Mouse (Mus musculus) forebrain, embryonic 13.5 days (tissue): ENCODE measurements at regions not wholly inside any gene's neighbourhood (a gene's known extent, or its start where the extent isn't known, plus 50 kb on each side); places are given as distances from the start of the nearest gene placed in this dataset.

ENCODE experiments used
- ATAC-seq: fragments of 200-750 bp; cut with Nextera tagmentation; 2 replicates; pipeline ENCODE4 v1.8.0; 2017
- H3K27ac ChIP-seq: fragments of 300-500 bp; sonication (generic); 2 replicates; pipeline ENCODE4 v1.5.1; 2015; ENCODE audit warnings: inconsistent platforms, mild to moderate bottlenecking, moderate library complexity
- H3K27me3 ChIP-seq: fragments of 300-500 bp; sonication (generic); 2 replicates; pipeline ENCODE4 v1.6.1; 2015; ENCODE audit warnings: mild to moderate bottlenecking, inconsistent platforms
- H3K36me3 ChIP-seq: fragments of 300-500 bp; sonication (generic); 2 replicates; pipeline ENCODE4 v1.6.1; 2015; ENCODE audit warnings: mild to moderate bottlenecking, inconsistent platforms; ENCODE audit not compliant: poor library complexity, severe bottlenecking
- H3K4me1 ChIP-seq: fragments of 300-500 bp; sonication (generic); 2 replicates; pipeline ENCODE4 v1.6.1; 2015; ENCODE audit warnings: inconsistent platforms
- H3K4me2 ChIP-seq: fragments of 300-500 bp; sonication (generic); 2 replicates; pipeline ENCODE4 v1.6.1; 2015; ENCODE audit warnings: inconsistent platforms, mild to moderate bottlenecking, moderate library complexity
- H3K4me3 ChIP-seq: fragments of 300-500 bp; sonication (generic); 2 replicates; pipeline ENCODE4 v1.5.1; 2015; ENCODE audit warnings: mild to moderate bottlenecking, inconsistent platforms
- H3K9ac ChIP-seq: fragments of 300-500 bp; sonication (generic); 2 replicates; pipeline ENCODE4 v1.6.1; 2015; ENCODE audit warnings: mild to moderate bottlenecking, inconsistent platforms
- H3K9me3 ChIP-seq: fragments of 300-500 bp; sonication (generic); replicated peaks from 2 replicates; pipeline ENCODE4 v1.6.1; 2016; ENCODE audit warnings: inconsistent platforms
- WGBS: fragments of 180-500 bp; shearing (Covaris S2); methylation state at CpG from one replicate; pipeline ENCODE4 v1.1.7; 2015; 5-methylcytosine and 5-hydroxymethylcytosine counted together

DNA sequence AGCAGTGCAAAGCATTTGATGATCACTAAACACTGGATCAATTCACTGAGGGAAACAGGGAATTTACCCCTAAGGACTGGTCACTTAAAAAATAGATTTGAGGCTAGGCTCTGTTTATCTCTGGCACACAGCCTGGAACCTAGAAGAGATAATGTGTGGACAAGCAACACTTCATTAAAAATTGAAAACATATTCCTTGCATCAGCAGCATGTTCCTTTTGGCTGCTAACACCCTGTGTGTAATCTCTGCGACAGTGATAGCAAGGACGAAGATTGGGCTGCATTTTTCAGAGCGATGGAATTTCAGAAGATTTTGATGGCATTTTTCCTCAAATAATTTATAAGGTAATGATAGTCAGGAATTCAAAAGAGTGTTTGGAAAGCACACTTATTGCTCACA, 310.9 kb downstream of the Nova1 start:
- no peak for ATAC-seq
- WGBS: 93% methylated on average over 3 of the region's 3 CpGs

DNA sequence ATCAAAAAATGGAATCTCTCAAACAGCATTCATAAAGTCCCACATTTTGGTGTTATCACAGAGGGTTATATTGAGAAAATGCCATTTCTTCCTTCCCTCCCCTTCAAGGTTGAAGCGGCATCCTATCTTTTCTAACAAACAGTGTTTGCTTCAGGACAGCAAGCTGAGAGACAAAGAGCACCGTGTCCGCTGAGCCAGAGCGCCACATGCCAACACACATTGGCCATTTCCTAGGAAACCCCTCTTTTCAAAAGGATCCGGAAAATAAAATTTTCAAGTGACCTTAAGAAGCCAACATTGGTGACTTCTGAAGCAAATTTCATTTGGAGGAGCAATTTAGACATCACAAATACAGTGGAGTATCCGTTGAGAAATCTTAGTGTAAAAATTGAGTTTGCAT, 326.3 kb downstream of the Nova1 start:
- H3K4me3 ChIP-seq: no peak overlapping the region
- no peak overlapping the region for H3K27ac ChIP-seq
- H3K27me3 ChIP-seq: no peaks in the 10 kb centered on the region
- no peak for ATAC-seq
- H3K9ac ChIP-seq: no peak overlapping the region
- no peak overlapping the region for H3K4me2 ChIP-seq
- no peaks in the 10 kb centered on the region for H3K4me1 ChIP-seq
- 73% methylated on average over 6 of the region's 6 CpGs for WGBS
- no peaks in the 10 kb centered on the region for H3K9me3 ChIP-seq
- no peaks in the 10 kb centered on the region for H3K36me3 ChIP-seq

More for the DNA sequence above, 310.9 kb downstream of the Nova1 start:
- Histone ChIP-seq H3K27ac (no peak overlapping the region), H3K36me3 (no peaks in the 10 kb centered on the region), H3K9ac (no peak overlapping the region), H3K4me1 (no peaks in the 10 kb centered on the region), H3K27me3 (no peaks in the 10 kb centered on the region), H3K4me3 (no peak overlapping the region), H3K4me2 (no peak overlapping the region), H3K9me3 (no peaks in the 10 kb centered on the region)

DNA sequence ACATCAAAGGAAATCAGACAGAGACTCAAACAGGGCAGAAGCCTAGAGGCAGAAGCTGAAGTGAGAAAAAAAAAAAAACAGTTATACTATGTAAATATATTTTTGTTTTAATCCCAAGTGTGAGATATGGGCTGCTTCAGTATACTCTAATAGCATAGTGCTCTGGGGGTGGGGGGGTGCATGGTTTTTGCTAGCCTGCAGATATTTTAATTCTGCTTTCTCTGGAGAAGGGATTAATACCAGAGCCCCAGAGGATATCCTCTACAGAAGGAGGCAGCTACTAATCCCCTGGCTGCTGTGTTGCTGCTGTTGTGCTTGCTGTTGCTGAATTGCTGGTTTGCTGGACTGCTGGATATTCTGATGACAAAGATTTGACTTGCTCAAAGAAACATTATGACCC, 367.8 kb downstream of the Nova1 start:
- H3K4me3 ChIP-seq: no peak overlapping the region
- no peaks in the 10 kb centered on the region for H3K4me1 ChIP-seq
- no peak overlapping the region for H3K4me2 ChIP-seq
- H3K9ac ChIP-seq: no peak overlapping the region
- no peaks in the 10 kb centered on the region for H3K9me3 ChIP-seq
- no peaks in the 10 kb centered on the region for H3K27me3 ChIP-seq
- H3K36me3 ChIP-seq: no peaks in the 10 kb centered on the region
- H3K27ac ChIP-seq: no peak overlapping the region
- no peak for ATAC-seq

DNA sequence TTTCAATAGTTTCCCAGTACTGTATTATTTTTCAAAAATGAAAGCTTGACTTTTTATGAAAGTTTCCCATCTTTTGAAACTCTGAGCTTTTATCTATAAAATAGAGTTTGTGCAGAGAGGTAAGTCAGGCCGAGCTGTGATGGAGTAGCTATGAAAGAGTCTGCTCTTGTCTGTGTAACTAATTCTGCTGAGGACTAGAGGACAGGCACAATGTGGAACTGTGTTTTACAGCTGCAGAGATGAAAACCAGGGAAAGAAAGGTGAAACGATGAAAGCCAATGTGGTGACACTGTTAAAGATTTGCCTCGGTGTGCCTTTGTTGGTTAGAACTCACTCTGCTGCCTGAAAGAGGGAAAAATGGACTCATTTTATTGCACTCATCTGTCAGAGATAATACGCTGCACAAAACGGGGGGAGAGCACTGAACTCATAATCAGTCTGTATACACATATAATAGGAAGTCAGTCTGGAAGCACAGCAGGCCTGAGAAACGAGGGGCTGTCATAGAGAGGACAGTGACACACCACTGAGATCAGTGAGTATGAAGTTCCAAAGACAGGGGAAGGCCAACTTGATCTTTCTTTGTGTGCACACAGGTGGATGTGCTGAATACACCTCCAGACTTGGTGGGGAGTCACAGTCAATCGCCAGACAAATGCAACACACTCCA, 373.9 kb downstream of the Nova1 start:
- Histone ChIP-seq H3K9ac (no peak overlapping the region), H3K4me1 (no peaks in the 10 kb centered on the region), H3K36me3 (no peaks in the 10 kb centered on the region), H3K9me3 (no peaks in the 10 kb centered on the region), H3K4me2 (no peak overlapping the region), H3K27me3 (no peaks in the 10 kb centered on the region), H3K27ac (no peak overlapping the region), H3K4me3 (no peak overlapping the region)
- WGBS: 67% methylated on average over 7 of the region's 7 CpGs
- ATAC-seq: peak; percentile 69; the same call in 1 of the 2 replicates

DNA sequence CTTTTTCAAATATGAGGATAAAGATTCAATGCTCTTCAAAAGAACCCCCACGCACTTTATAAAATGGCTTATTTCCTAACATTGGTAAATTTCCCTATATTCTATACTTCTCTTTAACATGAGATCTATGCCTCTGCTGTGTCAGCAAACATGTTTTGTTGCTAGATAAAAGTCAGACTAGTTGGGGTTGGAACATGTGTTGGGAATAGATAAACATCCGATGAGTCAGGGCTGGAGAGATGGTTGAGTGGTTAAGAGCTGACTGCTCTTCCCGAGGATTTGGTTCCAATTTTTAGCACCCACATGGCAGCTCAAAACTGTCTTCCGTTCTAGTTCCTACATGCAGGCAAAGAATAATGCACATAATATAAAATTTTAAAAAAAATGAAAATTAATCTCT, 399.1 kb downstream of the Nova1 start:
- Histone ChIP-seq H3K4me2 (no peak overlapping the region), H3K4me3 (no peak overlapping the region), H3K4me1 (no peaks in the 10 kb centered on the region), H3K9ac (no peak overlapping the region), H3K27me3 (no peaks in the 10 kb centered on the region), H3K27ac (no peak overlapping the region), H3K36me3 (no peaks in the 10 kb centered on the region), H3K9me3 (no peaks in the 10 kb centered on the region; the same call in 1 of the 2 replicates)
- ATAC-seq: no peak
- WGBS: 91% methylated on average over 4 of the region's 4 CpGs

DNA sequence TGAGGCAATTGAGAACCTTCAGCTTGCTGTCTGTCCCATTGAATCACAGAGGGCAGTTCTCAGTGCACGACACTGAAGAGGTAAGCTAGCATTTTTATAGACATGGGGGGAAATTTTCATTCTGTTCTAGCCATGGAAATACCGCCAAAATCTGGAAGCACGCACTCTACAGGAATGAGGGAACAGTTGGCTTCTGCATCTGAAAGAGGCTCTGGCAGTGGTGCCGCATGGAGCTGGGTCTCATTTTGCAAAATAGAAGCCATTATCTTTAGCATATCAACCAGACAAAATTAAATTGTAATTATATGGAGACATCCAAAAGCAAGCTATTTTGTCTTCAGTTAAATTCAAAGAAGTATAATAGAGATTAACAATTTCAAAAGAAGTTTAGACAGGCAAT, 399.7 kb downstream of the Nova1 start:
- no peak overlapping the region for H3K9ac ChIP-seq
- no peaks in the 10 kb centered on the region for H3K36me3 ChIP-seq
- 79% methylated on average over 4 of the region's 4 CpGs for WGBS
- H3K9me3 ChIP-seq: no peaks in the 10 kb centered on the region; the same call in 1 of the 2 replicates
- H3K27me3 ChIP-seq: no peaks in the 10 kb centered on the region
- H3K4me3 ChIP-seq: no peak overlapping the region
- no peak overlapping the region for H3K4me2 ChIP-seq
- no peak for ATAC-seq
- no peak overlapping the region for H3K27ac ChIP-seq
- no peaks in the 10 kb centered on the region for H3K4me1 ChIP-seq

DNA sequence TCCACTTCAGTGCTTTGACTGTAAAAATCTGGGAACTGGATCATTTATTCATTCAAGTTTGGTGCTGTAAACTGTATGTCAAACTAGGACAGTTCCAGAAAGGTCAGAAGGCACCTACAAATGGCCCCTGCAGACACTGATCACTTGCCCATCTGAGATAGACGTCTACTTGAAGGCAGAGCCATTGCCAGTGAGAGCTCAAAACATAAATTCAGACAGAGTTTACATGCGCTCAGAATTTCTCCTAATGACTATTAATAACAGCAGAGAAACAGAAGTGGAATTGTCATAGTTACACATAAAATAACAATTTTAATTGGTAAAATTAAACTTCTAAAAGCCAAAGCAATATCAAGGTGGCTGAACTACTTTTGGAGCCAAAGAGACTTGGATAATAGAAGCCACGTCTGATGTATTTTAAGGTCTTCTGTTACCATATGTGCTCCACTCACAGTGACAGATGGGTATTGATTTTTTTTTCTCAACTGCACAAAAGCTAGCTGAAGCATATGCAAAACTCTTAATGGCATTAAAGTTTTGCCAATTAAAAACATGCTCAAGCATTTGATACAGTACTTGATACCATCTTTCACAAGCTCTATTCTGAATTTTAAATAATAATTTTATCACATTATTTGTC, 401.8 kb downstream of the Nova1 start:
- Histone ChIP-seq H3K4me1 (no peaks in the 10 kb centered on the region), H3K36me3 (no peaks in the 10 kb centered on the region), H3K9me3 (no peaks in the 10 kb centered on the region; the same call in 1 of the 2 replicates), H3K4me2 (no peak overlapping the region), H3K27ac (no peak overlapping the region), H3K9ac (no peak overlapping the region), H3K4me3 (no peak overlapping the region), H3K27me3 (no peaks in the 10 kb centered on the region)
- WGBS: 59% methylated on average over 3 of the region's 3 CpGs
- peak; percentile 77 for ATAC-seq

DNA sequence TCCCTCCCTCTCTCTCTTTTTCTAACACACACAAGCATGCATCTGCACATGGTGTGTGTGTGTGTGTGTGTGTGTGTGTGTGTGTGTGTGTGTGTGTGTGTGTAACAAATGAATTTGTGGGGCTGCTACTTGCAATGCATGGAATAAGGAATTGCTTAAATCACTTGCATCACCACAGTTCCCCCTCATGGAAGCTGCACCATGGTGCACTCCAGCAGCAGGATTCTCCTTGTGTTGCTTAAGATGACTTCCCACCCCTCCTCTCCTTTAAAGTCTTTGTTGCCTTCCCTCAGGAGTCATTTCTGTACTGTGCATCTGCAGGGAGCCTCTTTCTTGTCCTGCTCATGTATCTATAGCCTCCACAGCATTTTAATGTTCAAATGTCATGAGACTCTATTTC, 402.5 kb downstream of the Nova1 start:
- Histone ChIP-seq H3K36me3 (no peaks in the 10 kb centered on the region), H3K9me3 (no peaks in the 10 kb centered on the region; the same call in 1 of the 2 replicates), H3K27ac (no peak overlapping the region), H3K4me2 (no peak overlapping the region), H3K27me3 (no peaks in the 10 kb centered on the region), H3K4me3 (no peak overlapping the region), H3K9ac (no peak overlapping the region), H3K4me1 (no peaks in the 10 kb centered on the region)
- ATAC-seq: peak; percentile 24; the same call in 1 of the 2 replicates

DNA sequence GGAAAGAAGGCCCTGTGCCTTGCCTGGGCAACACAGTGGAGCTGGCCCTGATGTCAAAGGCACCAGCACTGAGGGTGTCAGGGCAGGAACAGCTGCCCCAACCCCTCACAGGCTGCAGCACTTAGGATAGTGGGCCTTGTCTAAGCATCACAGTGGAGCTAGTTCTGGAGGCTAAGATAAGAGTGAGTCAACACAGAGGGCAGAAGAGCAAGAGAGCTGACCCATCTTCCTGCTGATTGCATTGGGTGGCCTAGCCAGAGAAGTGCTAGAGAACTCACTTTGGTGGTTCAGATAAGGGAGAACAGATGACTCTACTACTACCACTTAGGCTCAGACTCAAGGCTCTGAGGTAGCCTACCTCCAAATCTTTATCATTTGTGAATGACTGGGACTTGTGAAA, 413.1 kb downstream of the Nova1 start:
- Histone ChIP-seq H3K36me3 (no peaks in the 10 kb centered on the region), H3K27me3 (no peaks in the 10 kb centered on the region), H3K4me3 (no peak overlapping the region), H3K27ac (no peak overlapping the region), H3K4me1 (no peaks in the 10 kb centered on the region), H3K9me3 (no peaks in the 10 kb centered on the region), H3K4me2 (no peak overlapping the region), H3K9ac (no peak overlapping the region)
- ATAC-seq: no peak

DNA sequence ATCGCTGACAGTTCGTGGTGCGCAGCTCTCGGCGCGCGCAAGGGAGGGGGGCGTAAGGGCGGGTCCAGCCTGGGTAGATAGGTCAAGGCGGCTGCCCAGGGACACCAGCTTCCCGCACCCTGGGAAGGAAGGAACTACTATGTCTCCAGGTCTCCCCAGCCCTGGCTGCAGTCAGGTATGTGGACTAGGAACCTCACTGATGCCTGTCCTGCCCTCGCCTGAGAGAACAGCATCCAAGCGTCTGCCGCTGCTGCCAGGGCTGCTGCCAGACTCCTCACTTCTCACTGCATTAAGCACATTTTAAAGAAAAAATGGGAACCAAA, 419.1 kb downstream of the Nova1 start:
- H3K4me2 ChIP-seq: peak overlapping the region; percentile 85
- H3K4me3 ChIP-seq: peak overlapping the region; percentile 52
- peak; percentile 80 for ATAC-seq
- no peaks in the 10 kb centered on the region; the same call in 1 of the 2 replicates for H3K4me1 ChIP-seq
- no peaks in the 10 kb centered on the region for H3K27me3 ChIP-seq
- H3K36me3 ChIP-seq: no peaks in the 10 kb centered on the region
- peak overlapping the region; percentile 48; the same call in 1 of the 2 replicates for H3K27ac ChIP-seq
- H3K9me3 ChIP-seq: no peaks in the 10 kb centered on the region
- peak overlapping the region; percentile 72 for H3K9ac ChIP-seq
- WGBS: 2% methylated on average over 14 of the region's 14 CpGs

DNA sequence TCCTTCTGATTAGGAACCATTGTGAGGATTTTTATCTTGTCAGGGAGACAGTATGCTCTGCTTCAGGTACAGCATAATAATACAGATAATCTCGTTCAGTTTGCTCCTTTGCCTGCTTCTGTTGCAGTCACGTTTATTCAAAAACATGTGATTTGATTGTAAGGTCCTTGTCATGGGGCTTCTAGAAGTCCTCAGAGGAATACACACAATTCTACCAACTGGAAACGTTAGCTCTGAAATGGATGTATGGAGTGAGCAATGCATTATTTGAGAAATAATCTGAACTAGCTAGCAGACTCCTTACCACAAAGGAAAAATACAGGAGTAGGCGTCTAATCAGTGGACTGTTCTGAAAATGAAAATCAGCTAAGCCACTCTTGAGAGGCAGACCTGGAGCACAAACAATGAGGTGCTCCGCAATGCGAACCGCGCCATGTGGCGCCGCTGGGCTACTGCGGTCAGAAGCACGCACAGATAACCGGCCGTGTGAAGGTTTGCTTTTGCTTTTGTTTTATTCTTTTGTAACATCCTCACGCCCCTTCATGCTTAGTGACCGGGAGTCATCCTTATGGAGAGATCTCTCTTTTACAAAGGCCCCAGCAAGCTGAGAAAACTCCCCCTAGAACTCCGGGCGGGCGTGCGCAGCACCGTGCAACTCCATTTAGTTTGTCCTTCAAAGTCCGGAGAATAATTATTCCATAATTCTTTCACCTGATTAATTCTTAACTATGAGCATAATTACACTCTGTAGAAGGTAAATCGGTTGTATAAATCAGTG, 419.7 kb downstream of the Nova1 start:
- peak overlapping the region; percentile 72 for H3K9ac ChIP-seq
- no peaks in the 10 kb centered on the region for H3K27me3 ChIP-seq
- peak; percentile 89 for ATAC-seq
- no peaks in the 10 kb centered on the region; the same call in 1 of the 2 replicates for H3K4me1 ChIP-seq
- H3K4me3 ChIP-seq: peak overlapping the region; percentile 52
- no peaks in the 10 kb centered on the region for H3K36me3 ChIP-seq
- no peaks in the 10 kb centered on the region for H3K9me3 ChIP-seq
- peak overlapping the region; percentile 48 for H3K27ac ChIP-seq
- 4% methylated on average over 23 of the region's 23 CpGs for WGBS
- H3K4me2 ChIP-seq: peak overlapping the region; percentile 85

DNA sequence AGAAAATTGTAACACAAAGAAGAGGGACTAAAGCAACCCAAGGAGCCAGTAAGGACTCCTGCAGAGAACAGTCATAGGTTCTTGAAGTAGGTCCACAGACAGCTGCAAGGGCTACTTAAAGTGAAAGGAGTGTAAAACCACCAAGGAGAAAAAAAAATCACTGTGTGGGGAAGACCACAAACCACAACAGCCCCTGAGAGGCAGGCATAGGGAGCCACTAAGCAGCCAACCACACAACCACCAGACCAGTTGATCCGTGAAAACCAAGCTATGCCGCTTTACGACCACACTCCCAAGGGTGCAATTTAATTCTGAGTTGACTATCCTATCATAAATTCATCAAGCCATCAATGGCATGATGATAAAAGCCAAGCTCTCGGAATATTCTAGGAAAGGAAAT, 423.5 kb downstream of the Nova1 start:
- H3K9ac ChIP-seq: no peak overlapping the region
- no peak overlapping the region for H3K4me2 ChIP-seq
- ATAC-seq: no peak
- no peaks in the 10 kb centered on the region; the same call in 1 of the 2 replicates for H3K4me1 ChIP-seq
- H3K27me3 ChIP-seq: no peaks in the 10 kb centered on the region
- 91% methylated on average over 4 of the region's 4 CpGs for WGBS
- no peaks in the 10 kb centered on the region for H3K36me3 ChIP-seq
- H3K4me3 ChIP-seq: no peak overlapping the region
- no peak overlapping the region for H3K27ac ChIP-seq
- H3K9me3 ChIP-seq: no peaks in the 10 kb centered on the region
